Mouse (Mus musculus): ENCODE measurements around the gene Gm7145.
"Not testable (repeated sequence)": the region's sequence is repeated elsewhere in the genome, so short reads cannot be mapped to it uniquely, and the experiment has no call there.

GRCm38 (mm10) chr1:118012736-118013135, 47.0 kb downstream of the Gm7145 start:
- TF ChIP-seq CTCF (IDR thresholded peaks at IDR 0.05; ENCODE audit: extremely low read depth, insufficient read length, insufficient replicate concordance, low read depth, low read length) = peak; percentile 8; the same call in 1 of the 2 replicates
- not testable (repeated sequence) for TF ChIP-seq POLR2A (IDR thresholded peaks at IDR 0.05; ENCODE audit: low read depth, low read length)

All from small intestine, adult 2 months (tissue).